ENCODE assay signal across 14 mouse cellular contexts in genomic region chr2:10569392-10569791, GRCm38 (mm10).
A peak's percentile ranks its signal among the peaks of the same experiment; 100 is the strongest.
DNase-seq lines count a peak whose midpoint lies in the region; ATAC-seq and TF ChIP-seq lines count a peak whose summit lies in the region.
"Had no signal": no experiment of that assay in that cellular context is flagged by ENCODE, and none has a peak within 500 bp of the region (broad histone marks: within the 10 kb centered on the region; RNA-seq: fewer than 3 reads in every experiment).

No protein-coding gene starts in this region.

- intact Hi-C loops in heart, postnatal 14 days (cut with DNase I), result no loop called here

- no peak for TF ChIP-seq POLR2A in kidney, adult 2 months (IDR thresholded peaks at IDR 0.05; ENCODE audit: low read depth, low read length)

- peak overlapping the region; percentile 43 for H3K4me2 ChIP-seq in heart, embryonic 11.5 days
- no peak overlapping the region for H3K4me2 ChIP-seq in hindbrain, embryonic 15.5 days
- H3K4me2 ChIP-seq: kidney, embryonic 15.5 days; limb, embryonic 12.5 days; neural tube, embryonic 15.5 days had no signal

- no peak overlapping the region for H3K4me3 ChIP-seq in heart, embryonic 11.5 days (ENCODE audit: low read depth, low read length)
- H3K4me3 ChIP-seq in embryonic facial prominence, embryonic 10.5 days, result no peak overlapping the region
- no peak overlapping the region for H3K4me3 ChIP-seq in hindbrain, embryonic 15.5 days
- H3K4me3 ChIP-seq in kidney, adult 2 months (ENCODE audit: insufficient read depth, low read depth, low read length), result no peak overlapping the region
- H3K4me3 ChIP-seq: kidney, embryonic 15.5 days; limb, embryonic 12.5 days; megakaryocyte, embryonic 14.5 days; neural tube, embryonic 15.5 days had no signal

- no peak overlapping the region for H3K9ac ChIP-seq in heart, embryonic 11.5 days (ENCODE audit: low read depth, low read length)
- no peak overlapping the region for H3K9ac ChIP-seq in hindbrain, embryonic 15.5 days
- H3K9ac ChIP-seq: kidney, embryonic 15.5 days; limb, embryonic 12.5 days; liver, postnatal 0 days; neural tube, embryonic 15.5 days had no signal

- H3K36me3 ChIP-seq in heart, embryonic 11.5 days (ENCODE audit: control insufficient read depth, insufficient read depth, low read length), result no peaks in the 10 kb centered on the region
- no peaks in the 10 kb centered on the region for H3K36me3 ChIP-seq in embryonic facial prominence, embryonic 10.5 days (replicated peaks)
- H3K36me3 ChIP-seq in hindbrain, embryonic 15.5 days, result no peaks in the 10 kb centered on the region
- no peaks in the 10 kb centered on the region for H3K36me3 ChIP-seq in kidney, adult 2 months (ENCODE audit: control insufficient read depth, insufficient read depth, low read length)
- H3K36me3 ChIP-seq: kidney, embryonic 15.5 days; limb, embryonic 12.5 days; neural tube, embryonic 15.5 days had no signal

- peaks cover 6% of the 10 kb centered on the region for H3K27me3 ChIP-seq in heart, embryonic 11.5 days (ENCODE audit: control insufficient read depth, insufficient read depth, low read length)
- no peaks in the 10 kb centered on the region for H3K27me3 ChIP-seq in embryonic facial prominence, embryonic 10.5 days (replicated peaks; ENCODE audit: low read depth, poor library complexity, severe bottlenecking)
- no peaks in the 10 kb centered on the region for H3K27me3 ChIP-seq in hindbrain, embryonic 15.5 days
- H3K27me3 ChIP-seq in kidney, adult 2 months (replicated peaks; ENCODE audit: control insufficient read depth, insufficient read depth, low read length), result no peaks in the 10 kb centered on the region
- H3K27me3 ChIP-seq: kidney, embryonic 15.5 days; limb, embryonic 12.5 days; megakaryocyte, embryonic 14.5 days; neural tube, embryonic 15.5 days had no signal

- 0 out of 2 replicates have a peak, but pooled peaks cover 7% of the 10 kb centered on the region for H3K4me1 ChIP-seq in heart, embryonic 11.5 days (ENCODE audit: control insufficient read depth, insufficient read depth, low read length)
- 0 out of 2 replicates have a peak, but pooled peaks cover 2% of the 10 kb centered on the region for H3K4me1 ChIP-seq in embryonic facial prominence, embryonic 10.5 days
- H3K4me1 ChIP-seq in hindbrain, embryonic 15.5 days (replicated peaks), result 0 out of 2 replicates have a peak, but pooled peaks cover 3% of the 10 kb centered on the region
- H3K4me1 ChIP-seq in kidney, adult 2 months (ENCODE audit: control insufficient read depth, insufficient read depth, low read length), result no peaks in the 10 kb centered on the region
- H3K4me1 ChIP-seq: limb, embryonic 12.5 days; neural tube, embryonic 15.5 days had no signal

- TF ChIP-seq CTCF in kidney, adult 2 months (conservative IDR thresholded peaks at IDR 0.05; ENCODE audit: insufficient read depth, insufficient read length, low read depth, low read length), result no peak

- no peaks in the 10 kb centered on the region for H3K9me3 ChIP-seq in heart, embryonic 11.5 days (replicated peaks; ENCODE audit: control insufficient read depth, low read length)
- no peaks in the 10 kb centered on the region for H3K9me3 ChIP-seq in embryonic facial prominence, embryonic 10.5 days
- H3K9me3 ChIP-seq in hindbrain, embryonic 15.5 days, result no peaks in the 10 kb centered on the region
- H3K9me3 ChIP-seq: kidney, embryonic 15.5 days; limb, embryonic 12.5 days; neural tube, embryonic 15.5 days had no signal

- WGBS in heart, embryonic 11.5 days (ENCODE audit: insufficient replicate concordance), result 10% methylated on average over 6 of the region's 6 CpGs
- 59% methylated on average over 6 of the region's 6 CpGs for WGBS in embryonic facial prominence, embryonic 10.5 days
- 42% methylated on average over 6 of the region's 6 CpGs for WGBS in hindbrain, embryonic 15.5 days
- 28% methylated on average over 6 of the region's 6 CpGs for WGBS in kidney, adult 2 months

- peak; percentile 71 for ATAC-seq in heart, embryonic 11.5 days (replicated peaks; ENCODE audit: insufficient number of reproducible peaks, low FRiP score, low TSS enrichment)
- peak; percentile 59; the same call in 1 of the 2 replicates for ATAC-seq in hindbrain, embryonic 15.5 days (ENCODE audit: low FRiP score, low read depth)
- ATAC-seq in monocyte, adult 5-6 weeks (replicated peaks; ENCODE audit: insufficient number of reproducible peaks, low FRiP score, low TSS enrichment, poor library complexity, severe bottlenecking), result no peak
- ATAC-seq: liver, postnatal 0 days had no signal

- DNase-seq in heart, postnatal 14 days, result no peak
- peak; percentile 17 for DNase-seq in brain, adult 2 months (ENCODE audit: low read depth, low spot score)
- DNase-seq in embryonic facial prominence, embryonic 10.5 days (ENCODE audit: low spot score), result peak; percentile 10
- no peak for DNase-seq in kidney, adult 2 months
- DNase-seq: layer of hippocampus, adult 9-11 months; liver, postnatal 0 days; thymus, postnatal 36 days had no signal

- no peak overlapping the region for H3K27ac ChIP-seq in heart, embryonic 11.5 days (ENCODE audit: low read depth, low read length)
- no peak overlapping the region for H3K27ac ChIP-seq in embryonic facial prominence, embryonic 10.5 days (replicated peaks)
- H3K27ac ChIP-seq in hindbrain, embryonic 15.5 days (replicated peaks), result no peak overlapping the region
- H3K27ac ChIP-seq in kidney, adult 2 months (ENCODE audit: insufficient read depth, low read depth, low read length), result no peak overlapping the region
- H3K27ac ChIP-seq: kidney, embryonic 15.5 days; limb, embryonic 12.5 days; neural tube, embryonic 15.5 days had no signal

Comparison
In these comparisons a context has a peak if more than half of its experiments do, and no peak if none do; other contexts are left out.
1. DNase-seq: peak in brain, adult 2 months (single experiment) and embryonic facial prominence, embryonic 10.5 days (single experiment); none in heart, postnatal 14 days (0 of 2) and kidney, adult 2 months (single experiment).